Mouse (Mus musculus) liver, postnatal 0 days (tissue): ENCODE measurements around the gene Dpp8.

Experiments
- CTCF ChIP-seq: sonication (generic); IDR thresholded peaks from 2 replicates; pipeline ENCODE4 v1.5.1; 2016; ENCODE audit warnings: antibody characterized with exemption, low read depth
- EP300 ChIP-seq: IDR thresholded peaks from 2 replicates; pipeline ENCODE4 v1.6.1; 2016; ENCODE audit warnings: antibody characterized with exemption, low read depth, mild to moderate bottlenecking

DNA sequence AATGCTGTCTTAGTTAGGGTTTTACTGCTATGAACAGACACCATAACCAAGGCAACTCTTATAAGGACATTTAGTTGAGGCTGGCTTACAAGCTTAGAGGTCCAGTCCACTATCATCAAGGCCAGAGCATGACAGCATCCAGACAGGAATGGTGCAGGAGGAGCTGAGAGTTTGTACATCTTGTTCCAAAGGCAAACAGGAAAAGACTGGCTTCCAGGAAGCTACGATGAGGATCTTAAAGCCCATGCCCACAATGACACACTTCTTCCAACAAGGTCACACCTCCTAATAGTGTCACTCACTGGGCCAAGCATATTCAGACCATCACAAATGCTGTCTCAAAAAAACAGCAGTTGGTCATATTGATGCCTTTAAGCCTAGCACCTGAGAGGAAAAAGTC is 14.8 kb downstream of the Dpp8 start:
- TF ChIP-seq CTCF, result no peak
- no peak for TF ChIP-seq EP300
